Mouse (Mus musculus): ENCODE measurements around the gene Uvrag. TPM values are rescaled to one million over a fixed set of nuclear protein-coding genes. Genes with fewer than 3 reads are reported as not detected.

The Uvrag gene
- total RNA-seq, 2 experiments from 2014 or later = 9.1 to 10.8 TPM

- no peak for DNase-seq
Measured at GRCm38 (mm10) chr7:98881887-98882286, 259.1 kb downstream of the Uvrag start.

GRCm38 (mm10) chr7:98879176-98879575, 261.8 kb downstream of the Uvrag start:
- no peak for DNase-seq

- no peak for DNase-seq
Measured at GRCm38 (mm10) chr7:98876119-98876518, 264.8 kb downstream of the Uvrag start.

- DNase-seq = no peak
Measured at GRCm38 (mm10) chr7:98875390-98875990, 265.5 kb downstream of the Uvrag start.

GRCm38 (mm10) chr7:98874411-98874951, 266.5 kb downstream of the Uvrag start:
- DNase-seq = no peak

- no peak for DNase-seq
Measured at GRCm38 (mm10) chr7:98873316-98873715, 267.6 kb downstream of the Uvrag start.

GRCm38 (mm10) chr7:98871882-98872281, 269.1 kb downstream of the Uvrag start:
- no peak for DNase-seq

GRCm38 (mm10) chr7:98870791-98871190, 270.1 kb downstream of the Uvrag start:
- peak; percentile 33 for DNase-seq

GRCm38 (mm10) chr7:98869070-98869469, 271.9 kb downstream of the Uvrag start:
- DNase-seq = no peak

GRCm38 (mm10) chr7:98867794-98868150, 273.2 kb downstream of the Uvrag start:
- no peak for DNase-seq

- DNase-seq = no peak
Measured at GRCm38 (mm10) chr7:98867053-98867793, 273.7 kb downstream of the Uvrag start.

GRCm38 (mm10) chr7:98863969-98864718, 276.8 kb downstream of the Uvrag start:
- DNase-seq = peak; percentile 41

GRCm38 (mm10) chr7:98862994-98863393, 277.9 kb downstream of the Uvrag start:
- DNase-seq = no peak

- no peak for DNase-seq
Measured at GRCm38 (mm10) chr7:98861002-98861401, 279.9 kb downstream of the Uvrag start.

- DNase-seq = no peak
Measured at GRCm38 (mm10) chr7:98857094-98857493, 283.8 kb downstream of the Uvrag start.

GRCm38 (mm10) chr7:98856128-98856527, 284.8 kb downstream of the Uvrag start:
- no peak for DNase-seq

GRCm38 (mm10) chr7:98855388-98855787, 285.6 kb downstream of the Uvrag start:
- DNase-seq = no peak

GRCm38 (mm10) chr7:98853806-98854205, 287.1 kb downstream of the Uvrag start:
- DNase-seq = peak; percentile 83

GRCm38 (mm10) chr7:98852950-98853650, 287.8 kb downstream of the Uvrag start:
- DNase-seq = peak; percentile 65

GRCm38 (mm10) chr7:98851220-98851619, 289.7 kb downstream of the Uvrag start:
- no peak for DNase-seq

GRCm38 (mm10) chr7:98850388-98850787, 290.6 kb downstream of the Uvrag start:
- DNase-seq = no peak

All from gastrocnemius, postnatal 25 days (tissue).